Mouse (Mus musculus): Measurements from ENCODE around the gene Nlrp5. TPM values are rescaled to one million over a fixed set of nuclear protein-coding genes. Genes with fewer than 3 reads are reported as not detected.
"Not testable (repeated sequence)": the region's sequence is repeated elsewhere in the genome, so short reads cannot be mapped to it uniquely, and the experiment has no call there.

Gene Nlrp5
- total RNA-seq (2015) (not detected in 2 replicates), total RNA-seq (2017) (not detected in 2 replicates)

DNA sequence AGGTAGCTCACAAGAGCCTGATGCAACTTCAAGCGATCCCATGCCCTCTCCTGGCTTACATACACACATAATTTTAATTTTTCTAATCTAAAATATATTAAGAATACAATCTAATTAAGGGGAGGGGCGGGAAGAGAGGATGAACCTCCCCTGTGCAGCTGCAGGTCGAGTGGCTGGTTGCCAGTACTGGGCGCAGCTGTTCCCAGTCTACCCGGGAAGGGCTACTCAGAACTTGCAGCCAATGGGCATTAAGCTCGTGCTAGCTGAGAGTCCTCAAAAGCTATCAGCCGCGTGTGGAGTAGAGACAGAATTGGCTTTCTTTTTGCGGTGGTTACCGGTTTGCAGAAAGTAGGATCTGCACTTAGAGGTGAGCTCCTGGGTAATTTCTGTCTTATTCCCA lies at the start of gene Nlrp5:
Gene Nlrp5, plus strand, starts transcription at position 301 of the 400 bp plus-strand sequence.
- no peak for ATAC-seq (replicated peaks; ENCODE audit: poor library complexity)

DNA sequence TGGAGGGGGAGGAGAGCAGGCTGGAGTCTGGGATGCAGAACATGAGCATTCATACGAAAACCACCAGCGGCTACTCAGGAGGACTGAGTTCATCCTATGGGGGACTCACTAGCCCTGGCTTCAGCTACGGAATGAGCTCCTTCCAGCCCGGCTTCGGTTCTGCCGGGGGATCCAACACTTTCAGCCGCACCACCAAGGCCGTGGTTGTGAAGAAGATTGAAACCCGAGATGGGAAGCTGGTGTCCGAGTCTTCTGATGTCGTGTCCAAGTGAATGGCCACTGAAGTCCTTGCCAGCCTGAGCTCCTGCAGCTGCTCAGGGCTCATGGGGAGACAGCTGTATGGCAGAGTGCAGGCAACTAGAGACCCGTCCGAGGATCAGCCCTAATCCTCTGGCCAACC lies 27.4 kb upstream of the Nlrp5 start:
- ATAC-seq (replicated peaks; ENCODE audit: poor library complexity) = not testable (repeated sequence)

DNA sequence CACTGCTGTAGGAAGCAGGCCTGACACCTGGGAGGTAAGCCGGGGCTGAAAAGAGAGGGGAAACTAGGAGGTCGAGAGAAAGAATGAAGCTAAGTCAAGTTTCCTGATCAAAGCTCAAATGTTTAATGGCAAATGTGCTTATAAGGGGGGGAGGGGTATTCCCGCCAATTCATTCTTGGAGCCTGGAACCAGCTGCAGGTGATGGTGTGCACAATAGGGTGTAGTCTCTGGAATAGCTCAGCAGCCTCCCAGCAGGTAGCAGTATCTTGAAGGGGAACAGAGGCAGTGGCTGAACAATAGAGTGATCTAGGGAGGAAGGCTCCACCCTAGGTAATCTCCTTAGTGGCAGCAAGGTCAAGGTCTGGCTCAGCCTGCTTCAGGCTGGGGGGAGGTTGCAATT lies 84.5 kb downstream of the Nlrp5 start:
- ATAC-seq (replicated peaks; ENCODE audit: poor library complexity) = not testable (repeated sequence)

DNA sequence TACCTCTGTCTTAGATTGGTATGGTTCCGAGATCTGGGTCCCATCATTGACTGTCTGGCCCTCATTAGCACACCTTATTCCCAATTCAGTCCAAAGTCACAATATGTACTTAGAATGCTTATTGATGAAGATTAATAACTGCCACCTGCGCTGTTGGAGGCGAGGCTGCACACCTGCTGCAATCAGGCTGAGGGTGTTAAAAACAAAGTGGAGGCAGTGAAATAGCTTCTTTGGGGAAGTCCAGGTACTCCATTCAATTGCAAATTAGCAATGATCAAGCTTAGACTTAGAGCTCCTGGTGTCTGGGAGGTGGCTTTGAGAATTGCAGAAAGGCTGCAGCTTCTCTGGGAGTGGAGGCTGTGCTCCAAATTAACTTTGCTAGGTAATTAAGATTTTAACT lies 85.1 kb downstream of the Nlrp5 start:
- not testable (repeated sequence) for ATAC-seq (replicated peaks; ENCODE audit: poor library complexity)

DNA sequence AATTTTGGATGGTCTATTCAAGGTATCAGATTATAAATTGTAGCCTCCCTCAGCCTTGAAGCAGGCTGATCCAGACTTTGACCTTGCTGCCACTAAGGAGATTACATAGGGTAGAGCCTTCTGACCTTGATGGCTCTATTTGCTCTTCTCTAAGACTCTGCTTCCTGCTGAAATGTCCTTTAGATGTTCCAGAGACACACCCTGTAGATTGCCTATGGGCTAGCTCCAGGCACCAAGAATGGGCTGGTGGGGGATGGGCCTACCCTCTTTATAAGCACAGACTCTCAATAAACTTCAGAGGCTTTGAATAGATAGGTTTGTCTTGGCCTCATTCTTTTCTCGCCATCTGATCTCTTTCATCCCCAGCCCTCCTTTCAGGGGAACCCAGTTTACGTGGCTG lies 87.2 kb downstream of the Nlrp5 start:
- not testable (repeated sequence) for ATAC-seq (replicated peaks; ENCODE audit: poor library complexity)

Other genes with a start within 250 kb of the Nlrp5 start
- not detected in 2 replicates for gene Gm10662, start 241.4 kb upstream of the Nlrp5 start, total RNA-seq (2015)
- gene Gm10662, start 241.4 kb upstream of the Nlrp5 start, total RNA-seq (2017) = not detected in 2 replicates
- gene Vmn1r165, start 168.6 kb upstream of the Nlrp5 start, total RNA-seq (2015) = not detected in 2 replicates
- gene Vmn1r165, start 168.6 kb upstream of the Nlrp5 start, total RNA-seq (2017) = not detected in 2 replicates
- not detected in 2 replicates for gene Vmn1r166, start 134.2 kb upstream of the Nlrp5 start, total RNA-seq (2015)
- not detected in 2 replicates for gene Vmn1r166, start 134.2 kb upstream of the Nlrp5 start, total RNA-seq (2017)
- not detected in 2 replicates for gene Gm6902, start 107.0 kb upstream of the Nlrp5 start, total RNA-seq (2015)
- gene Gm6902, start 107.0 kb upstream of the Nlrp5 start, total RNA-seq (2017) = not detected in 2 replicates
- not detected in 2 replicates for gene Nlrp4e, start 84.7 kb upstream of the Nlrp5 start, total RNA-seq (2015)
- gene Nlrp4e, start 84.7 kb upstream of the Nlrp5 start, total RNA-seq (2017) = not detected in 2 replicates
- gene Vmn1r167, start 121.3 kb downstream of the Nlrp5 start, total RNA-seq (2015) = not detected in 2 replicates
- gene Vmn1r167, start 121.3 kb downstream of the Nlrp5 start, total RNA-seq (2017) = not detected in 2 replicates
- not detected in 2 replicates for gene Vmn1r168, start 153.8 kb downstream of the Nlrp5 start, total RNA-seq (2015)
- not detected in 2 replicates for gene Vmn1r168, start 153.8 kb downstream of the Nlrp5 start, total RNA-seq (2017)
- gene Vmn1r169, start 189.6 kb downstream of the Nlrp5 start, total RNA-seq (2015) = not detected in 2 replicates
- gene Vmn1r169, start 189.6 kb downstream of the Nlrp5 start, total RNA-seq (2017) = not detected in 2 replicates
- gene Vmn1r170, start 220.3 kb downstream of the Nlrp5 start, total RNA-seq (2015) = not detected in 2 replicates
- not detected in 2 replicates for gene Vmn1r170, start 220.3 kb downstream of the Nlrp5 start, total RNA-seq (2017)
- gene Vmn1r171, start 244.8 kb downstream of the Nlrp5 start, total RNA-seq (2015) = not detected in 2 replicates
- not detected in 2 replicates for gene Vmn1r171, start 244.8 kb downstream of the Nlrp5 start, total RNA-seq (2017)